Mouse (Mus musculus) hindbrain, embryonic 14.5 days (tissue): ENCODE measurements around the gene Syt6. TPM values are rescaled to one million over a fixed set of nuclear protein-coding genes. Genes with fewer than 3 reads are reported as not detected.
A peak's percentile ranks its signal among the peaks of the same experiment; 100 is the strongest.

Experiments used
- ATAC-seq: fragments of 200-750 bp; cut with Nextera tagmentation; 2 replicates; pipeline ENCODE4 v1.8.0; 2017; ENCODE audit warnings: moderate number of reproducible peaks, mild to moderate bottlenecking, moderate TSS enrichment, moderate library complexity; ENCODE audit not compliant: low FRiP score
- DNase-seq: peaks from one replicate; pipeline ENCODE4 v3.0.0-alpha.2; 2015; ENCODE audit warnings: low spot score
- H3K27ac ChIP-seq: fragments of 300-500 bp; sonication (generic); 2 replicates; pipeline ENCODE4 v1.5.1; 2014; ENCODE audit warnings: mild to moderate bottlenecking, moderate library complexity
- H3K27me3 ChIP-seq: fragments of 300-500 bp; sonication (generic); 2 replicates; pipeline ENCODE4 v1.6.1; 2014; ENCODE audit warnings: mild to moderate bottlenecking, low read length, mixed read lengths; ENCODE audit not compliant: control insufficient read depth, insufficient read depth
- H3K36me3 ChIP-seq: fragments of 300-500 bp; sonication (generic); replicated peaks from 2 replicates; pipeline ENCODE4 v1.6.1; 2014; ENCODE audit not compliant: control insufficient read depth, insufficient read depth
- H3K4me1 ChIP-seq: fragments of 300-500 bp; sonication (generic); replicated peaks from 2 replicates; pipeline ENCODE4 v1.6.1; 2014; ENCODE audit warnings: antibody characterized with exemption, low read length, mixed read lengths; ENCODE audit not compliant: control insufficient read depth, insufficient read depth
- H3K4me2 ChIP-seq: fragments of 300-500 bp; sonication (generic); replicated peaks from 2 replicates; pipeline ENCODE4 v1.6.1; 2014; ENCODE audit warnings: mild to moderate bottlenecking, moderate library complexity
- H3K4me3 ChIP-seq: fragments of 300-500 bp; sonication (generic); replicated peaks from 2 replicates; pipeline ENCODE4 v1.5.1; 2014; ENCODE audit warnings: mild to moderate bottlenecking, low read length
- H3K9ac ChIP-seq: fragments of 300-500 bp; sonication (generic); 2 replicates; pipeline ENCODE4 v1.6.1; 2014
- H3K9me3 ChIP-seq: fragments of 300-500 bp; sonication (generic); 2 replicates; pipeline ENCODE4 v1.6.1; 2016; ENCODE audit warnings: low read length; ENCODE audit not compliant: control insufficient read depth
- WGBS: fragments of 180-500 bp; shearing (Covaris S2); extraction: QIAGEN DNeasy Blood & Tissue Kit; methylation state at CpG from one replicate; pipeline ENCODE4 v1.1.7; 2014; 5-methylcytosine and 5-hydroxymethylcytosine counted together
- polyA plus RNA-seq: library from polyadenylated mRNA; unstranded; fragments of >200 nt; fragmentation: Nextera tagmentation; extraction: Ambion mirVana; gene quantifications from 2 replicates; pipeline ENCODE4 v1.2.1, GENCODE M21; 2014

Gene Syt6
- polyA plus RNA-seq, 1 experiment from 2014 or later: 14.9 TPM

DNA sequence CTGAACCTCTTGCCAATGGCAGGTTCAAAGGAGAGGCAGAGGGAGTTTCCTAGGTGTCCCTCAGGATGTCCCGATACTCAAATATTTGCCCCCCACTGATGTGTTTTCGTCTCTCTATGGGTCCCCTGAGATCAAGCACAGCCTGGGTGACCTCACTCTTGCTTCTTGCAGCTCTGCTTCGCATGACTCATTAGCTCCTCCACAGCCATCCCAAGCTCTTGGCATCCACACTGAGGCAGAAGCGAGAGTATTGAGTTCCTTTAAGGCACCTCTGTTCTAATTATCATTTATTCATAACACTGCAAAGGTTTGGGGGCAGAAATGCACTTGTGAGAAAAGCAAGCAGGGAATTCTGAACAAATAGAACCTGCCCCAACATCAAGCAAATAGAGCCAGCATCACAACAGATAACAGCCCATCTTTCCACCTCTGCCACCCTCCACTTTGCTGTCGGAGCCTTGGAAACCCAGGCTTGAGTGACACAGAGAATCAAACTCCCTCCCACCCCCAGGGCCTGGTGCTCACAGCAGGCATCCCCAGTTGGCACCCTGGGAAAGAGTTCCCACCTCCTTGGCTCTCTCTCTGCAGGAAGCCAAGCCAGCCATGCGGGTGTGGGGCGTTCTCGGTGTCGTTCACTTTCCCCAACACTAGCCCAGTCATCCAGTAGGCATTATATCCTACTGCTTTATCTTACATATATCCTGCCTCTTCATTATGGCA is 37.8 kb downstream of the Syt6 start:
- H3K9me3 ChIP-seq: no peaks in the 10 kb centered on the region
- no peaks in the 10 kb centered on the region for H3K4me1 ChIP-seq
- ATAC-seq (no peak), DNase-seq (no peak)
- 69% methylated on average over 9 of the region's 9 CpGs for WGBS
- H3K9ac ChIP-seq: no peak overlapping the region
- no peaks in the 10 kb centered on the region for H3K27me3 ChIP-seq
- H3K36me3 ChIP-seq: no peaks in the 10 kb centered on the region
- H3K4me2 ChIP-seq: no peak overlapping the region
- H3K4me3 ChIP-seq: no peak overlapping the region
- H3K27ac ChIP-seq: no peak overlapping the region

DNA sequence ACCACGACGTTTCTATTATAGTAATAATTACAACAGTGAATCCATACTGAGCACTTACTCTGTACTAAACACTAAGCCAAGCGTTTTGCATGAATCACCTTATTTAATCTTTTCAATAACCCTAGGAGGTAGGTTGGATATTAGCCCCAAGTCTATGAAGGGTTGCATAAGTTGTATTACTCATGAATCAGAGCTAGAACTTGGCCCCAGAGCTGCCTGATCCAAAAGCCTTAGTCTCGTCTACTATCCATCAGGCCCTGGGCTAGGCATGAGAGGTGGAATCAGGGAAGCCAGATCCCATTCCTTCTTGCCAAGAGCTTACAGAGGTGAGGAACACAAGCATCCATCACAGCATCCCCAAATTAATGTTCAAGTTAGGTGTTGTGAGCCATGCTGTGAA is 40.6 kb downstream of the Syt6 start:
- DNase-seq: no peak
- no peak overlapping the region for H3K4me2 ChIP-seq
- ATAC-seq: no peak
- no peak overlapping the region for H3K4me3 ChIP-seq
- no peaks in the 10 kb centered on the region for H3K27me3 ChIP-seq
- H3K9ac ChIP-seq: no peak overlapping the region
- H3K4me1 ChIP-seq: no peaks in the 10 kb centered on the region
- no peaks in the 10 kb centered on the region for H3K36me3 ChIP-seq
- H3K9me3 ChIP-seq: no peaks in the 10 kb centered on the region
- 83% methylated on average over 4 of the region's 4 CpGs for WGBS
- H3K27ac ChIP-seq: no peak overlapping the region

DNA sequence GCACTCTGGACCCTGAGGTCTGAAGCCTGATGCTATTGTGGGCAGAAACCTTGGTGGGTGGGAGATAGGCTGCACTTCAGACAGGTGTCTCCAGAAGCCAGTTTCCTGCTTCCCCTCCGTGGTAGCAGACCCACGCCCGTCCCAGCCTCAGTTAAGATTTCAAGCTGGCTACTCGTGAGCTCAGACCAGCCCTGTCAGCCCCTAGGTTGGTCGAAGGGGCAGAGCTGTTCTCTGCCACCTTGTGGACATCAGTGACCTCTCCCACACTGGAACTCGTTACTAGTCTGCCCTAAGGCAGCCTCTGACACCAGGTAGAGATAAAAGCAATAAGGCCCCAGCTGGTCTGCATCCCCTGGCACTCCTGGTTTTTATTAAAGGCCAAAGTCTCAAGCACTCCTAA is 42.0 kb downstream of the Syt6 start:
- Histone ChIP-seq H3K9ac (no peak overlapping the region), H3K27ac (no peak overlapping the region), H3K4me1 (no peaks in the 10 kb centered on the region), H3K36me3 (no peaks in the 10 kb centered on the region), H3K4me2 (no peak overlapping the region), H3K9me3 (no peaks in the 10 kb centered on the region), H3K27me3 (no peaks in the 10 kb centered on the region), H3K4me3 (no peak overlapping the region)
- 46% methylated on average over 6 of the region's 6 CpGs for WGBS
- no peak for DNase-seq
- ATAC-seq: no peak

DNA sequence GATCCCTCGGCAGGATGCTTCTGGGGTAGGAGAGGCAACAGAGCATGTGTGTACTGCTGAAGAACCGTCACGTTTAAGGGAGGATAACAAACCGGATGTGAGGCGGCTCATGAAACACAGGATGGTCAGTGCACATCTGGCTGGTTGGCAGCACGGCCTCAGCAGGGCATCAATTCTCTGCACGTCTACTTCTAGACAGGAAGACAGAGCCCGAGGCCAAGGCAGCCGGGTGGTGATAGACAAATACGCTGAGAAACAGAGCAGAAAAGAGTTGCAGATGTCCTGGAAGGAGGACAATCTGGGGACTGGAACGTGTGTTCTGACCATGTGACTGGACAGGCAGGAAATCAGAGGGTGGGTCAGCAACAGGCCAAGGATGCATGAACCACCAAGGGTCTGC is 45.1 kb downstream of the Syt6 start:
- 76% methylated on average over 11 of the region's 11 CpGs for WGBS
- DNase-seq (no peak), ATAC-seq (no peak)
- Histone ChIP-seq H3K27ac (no peak overlapping the region), H3K27me3 (no peaks in the 10 kb centered on the region), H3K9me3 (no peaks in the 10 kb centered on the region), H3K4me2 (no peak overlapping the region), H3K36me3 (no peaks in the 10 kb centered on the region), H3K9ac (no peak overlapping the region), H3K4me3 (no peak overlapping the region), H3K4me1 (0 out of 2 replicates have a peak, but pooled peaks cover 4% of the 10 kb centered on the region)

- Histone ChIP-seq H3K27ac (no peak overlapping the region), H3K4me1 (0 out of 2 replicates have a peak, but pooled peaks cover 4% of the 10 kb centered on the region), H3K9ac (no peak overlapping the region), H3K9me3 (no peaks in the 10 kb centered on the region), H3K27me3 (no peaks in the 10 kb centered on the region), H3K4me3 (no peak overlapping the region), H3K36me3 (no peaks in the 10 kb centered on the region), H3K4me2 (no peak overlapping the region)
- 81% methylated on average over 10 of the region's 10 CpGs for WGBS
- ATAC-seq (no peak), DNase-seq (no peak)
Observed at GRCm38 (mm10) chr3:103623893-103624470, 49.0 kb downstream of the Syt6 start.

- 49% methylated on average over 5 of the region's 5 CpGs for WGBS
- Histone ChIP-seq H3K4me2 (no peak overlapping the region), H3K27me3 (no peaks in the 10 kb centered on the region), H3K9ac (no peak overlapping the region), H3K9me3 (no peaks in the 10 kb centered on the region), H3K4me1 (0 out of 2 replicates have a peak, but pooled peaks cover 4% of the 10 kb centered on the region), H3K36me3 (no peaks in the 10 kb centered on the region), H3K27ac (no peak overlapping the region), H3K4me3 (no peak overlapping the region)
- ATAC-seq: no peak
- peak; percentile 43 for DNase-seq
Observed at GRCm38 (mm10) chr3:103624591-103625051, 49.6 kb downstream of the Syt6 start.

GRCm38 (mm10) chr3:103625169-103625568 is 50.1 kb downstream of the Syt6 start:
- Histone ChIP-seq H3K9ac (no peak overlapping the region), H3K27ac (no peak overlapping the region), H3K27me3 (no peaks in the 10 kb centered on the region), H3K4me3 (no peak overlapping the region), H3K4me2 (no peak overlapping the region), H3K36me3 (no peaks in the 10 kb centered on the region), H3K9me3 (no peaks in the 10 kb centered on the region), H3K4me1 (0 out of 2 replicates have a peak, but pooled peaks cover 4% of the 10 kb centered on the region)
- no peak for ATAC-seq
- no peak for DNase-seq
- 77% methylated on average over 13 of the region's 13 CpGs for whole genome bisulfite sequencing

- no peak overlapping the region for H3K27ac ChIP-seq
- H3K4me3 ChIP-seq: no peak overlapping the region
- 93% methylated on average over 4 of the region's 4 CpGs for WGBS
Observed at GRCm38 (mm10) chr3:103626481-103626880, 51.5 kb downstream of the Syt6 start.

DNA sequence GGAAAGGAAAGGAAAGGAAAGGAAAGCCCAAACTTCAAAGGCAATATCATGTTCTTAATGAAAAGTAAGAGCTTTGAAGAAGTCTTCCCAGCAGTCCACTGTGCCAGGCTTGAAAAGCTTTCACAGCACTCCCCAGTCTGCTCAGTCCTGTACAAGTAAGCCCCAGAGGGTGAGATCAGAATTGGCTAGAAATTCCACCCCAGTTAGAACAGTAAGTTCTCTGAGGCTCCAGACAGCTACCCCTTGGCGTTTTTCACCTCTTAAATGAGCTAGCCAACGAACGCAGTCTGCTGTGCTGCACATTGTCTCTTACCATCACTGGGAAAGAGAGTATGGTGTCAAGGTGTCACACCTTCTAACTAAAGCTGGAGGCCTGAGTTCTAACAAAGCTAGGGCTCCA is 52.6 kb downstream of the Syt6 start:
- Histone ChIP-seq H3K9me3 (no peaks in the 10 kb centered on the region), H3K27ac (no peak overlapping the region), H3K9ac (no peak overlapping the region), H3K36me3 (no peaks in the 10 kb centered on the region), H3K4me2 (no peak overlapping the region), H3K4me1 (0 out of 2 replicates have a peak, but pooled peaks cover 4% of the 10 kb centered on the region), H3K4me3 (no peak overlapping the region), H3K27me3 (no peaks in the 10 kb centered on the region)
- WGBS: 92% methylated on average over 3 of the region's 3 CpGs
- ATAC-seq: no peak
- no peak for DNase-seq

More at GRCm38 (mm10) chr3:103626481-103626880, 51.5 kb downstream of the Syt6 start:
- no peaks in the 10 kb centered on the region for H3K27me3 ChIP-seq
- no peak for ATAC-seq
- H3K36me3 ChIP-seq: no peaks in the 10 kb centered on the region
- no peak overlapping the region for H3K4me2 ChIP-seq
- DNase-seq: no peak
- no peak overlapping the region for H3K9ac ChIP-seq
- 0 out of 2 replicates have a peak, but pooled peaks cover 4% of the 10 kb centered on the region for H3K4me1 ChIP-seq
- H3K9me3 ChIP-seq: no peaks in the 10 kb centered on the region
